Mouse (Mus musculus): Measurements from ENCODE around the gene Brpf3. TPM values are rescaled to one million over a fixed set of nuclear protein-coding genes. Genes with fewer than 3 reads are reported as not detected.
"Not testable (repeated sequence)": the region's sequence is repeated elsewhere in the genome, so short reads cannot be mapped to it uniquely, and the experiment has no call there.

Gene Brpf3
- polyA plus RNA-seq, 1 experiment from 2014 or later = 16.5 TPM

GRCm38 (mm10) chr17:28801474-28802005 lies 650 bp downstream of the Brpf3 start:
- peaks cover 23% of the 10 kb centered on the region for H3K4me1 ChIP-seq
- H3K9ac ChIP-seq = peak overlapping the region; percentile 100
- peak overlapping the region; percentile 99 for H3K27ac ChIP-seq
- WGBS = 2% methylated on average over 19 of the region's 42 CpGs
- no peaks in the 10 kb centered on the region for H3K27me3 ChIP-seq
- H3K9me3 ChIP-seq = no peaks in the 10 kb centered on the region
- peak; percentile 97 for ATAC-seq (ENCODE audit: insufficient number of reproducible peaks, insufficient read depth, low FRiP score, low TSS enrichment)
- H3K4me3 ChIP-seq = peak overlapping the region; percentile 85
- H3K4me2 ChIP-seq (replicated peaks) = peak overlapping the region; percentile 96
- peaks cover 10% of the 10 kb centered on the region for H3K36me3 ChIP-seq

DNA sequence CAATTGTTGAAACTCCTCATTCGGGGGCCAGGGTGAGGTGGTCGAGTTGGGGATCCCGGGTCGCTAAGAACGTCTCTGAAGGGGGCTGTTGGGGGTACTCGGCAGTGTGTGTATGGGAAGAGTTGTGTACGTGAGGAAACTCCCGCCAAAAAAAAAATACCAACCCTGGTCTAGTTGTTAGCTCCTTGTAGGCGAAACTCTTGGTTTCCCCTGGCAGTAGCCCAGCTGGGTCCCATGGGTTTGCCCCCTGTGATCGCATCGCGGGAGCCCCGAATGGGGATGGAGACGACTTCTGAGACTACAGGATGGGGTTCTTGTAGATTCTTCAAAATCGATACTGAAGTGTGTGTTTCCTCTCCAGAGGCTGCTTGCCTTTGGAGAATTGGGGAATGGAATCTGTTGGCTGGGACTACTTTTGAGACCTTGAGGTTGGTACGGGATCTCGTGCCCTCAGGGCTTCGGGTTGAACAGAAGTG lies 1.2 kb downstream of the Brpf3 start:
- no peaks in the 10 kb centered on the region for H3K9me3 ChIP-seq
- peaks cover 15% of the 10 kb centered on the region for H3K36me3 ChIP-seq
- WGBS = 2% methylated on average over 18 of the region's 18 CpGs
- H3K27ac ChIP-seq = peak overlapping the region; percentile 99
- H3K9ac ChIP-seq = peak overlapping the region; percentile 77
- peak overlapping the region; percentile 85 for H3K4me3 ChIP-seq
- H3K27me3 ChIP-seq = no peaks in the 10 kb centered on the region
- H3K4me1 ChIP-seq = peaks cover 23% of the 10 kb centered on the region
- no peak for ATAC-seq (ENCODE audit: insufficient number of reproducible peaks, insufficient read depth, low FRiP score, low TSS enrichment)
- H3K4me2 ChIP-seq (replicated peaks) = peak overlapping the region; percentile 96

DNA sequence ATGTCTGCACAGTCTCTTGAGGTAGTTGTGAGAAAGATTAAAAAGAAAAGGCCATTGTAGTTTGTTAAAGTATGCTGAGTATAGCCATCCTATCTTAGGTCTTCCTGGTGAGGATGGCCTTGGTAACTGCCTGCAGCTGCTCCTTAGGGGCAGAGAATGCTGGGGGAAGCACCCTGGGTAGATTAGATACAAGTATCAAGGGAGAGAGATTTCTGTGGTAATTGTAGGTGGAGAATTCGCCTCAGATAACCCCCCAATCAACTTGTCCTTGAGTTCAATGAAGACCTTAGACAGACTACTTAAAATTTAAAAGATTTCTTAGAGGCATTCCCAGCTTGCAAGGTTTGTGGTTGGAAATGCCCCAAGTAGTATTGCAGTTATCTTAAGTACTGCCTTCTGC lies 2.4 kb downstream of the Brpf3 start:
- H3K36me3 ChIP-seq = peaks cover 25% of the 10 kb centered on the region
- H3K27me3 ChIP-seq = no peaks in the 10 kb centered on the region
- H3K9ac ChIP-seq = no peak overlapping the region
- no peak overlapping the region for H3K4me2 ChIP-seq (replicated peaks)
- H3K27ac ChIP-seq = no peak overlapping the region
- WGBS = 84% methylated on average over 1 of the region's 1 CpGs
- ATAC-seq (ENCODE audit: insufficient number of reproducible peaks, insufficient read depth, low FRiP score, low TSS enrichment) = no peak
- no peaks in the 10 kb centered on the region for H3K9me3 ChIP-seq
- peaks cover 23% of the 10 kb centered on the region for H3K4me1 ChIP-seq
- H3K4me3 ChIP-seq = no peak overlapping the region

- H3K4me1 ChIP-seq = peaks cover 18% of the 10 kb centered on the region
- no peaks in the 10 kb centered on the region for H3K9me3 ChIP-seq
- H3K4me3 ChIP-seq = no peak overlapping the region
- peaks cover 39% of the 10 kb centered on the region for H3K36me3 ChIP-seq
- H3K27me3 ChIP-seq = no peaks in the 10 kb centered on the region
- no peak overlapping the region for H3K4me2 ChIP-seq (replicated peaks)
- 93% methylated on average over 6 of the region's 6 CpGs for WGBS
- H3K27ac ChIP-seq = no peak overlapping the region
- no peak for ATAC-seq (ENCODE audit: insufficient number of reproducible peaks, insufficient read depth, low FRiP score, low TSS enrichment)
- H3K9ac ChIP-seq = no peak overlapping the region
Observed at GRCm38 (mm10) chr17:28804973-28805372, 4.1 kb downstream of the Brpf3 start.

DNA sequence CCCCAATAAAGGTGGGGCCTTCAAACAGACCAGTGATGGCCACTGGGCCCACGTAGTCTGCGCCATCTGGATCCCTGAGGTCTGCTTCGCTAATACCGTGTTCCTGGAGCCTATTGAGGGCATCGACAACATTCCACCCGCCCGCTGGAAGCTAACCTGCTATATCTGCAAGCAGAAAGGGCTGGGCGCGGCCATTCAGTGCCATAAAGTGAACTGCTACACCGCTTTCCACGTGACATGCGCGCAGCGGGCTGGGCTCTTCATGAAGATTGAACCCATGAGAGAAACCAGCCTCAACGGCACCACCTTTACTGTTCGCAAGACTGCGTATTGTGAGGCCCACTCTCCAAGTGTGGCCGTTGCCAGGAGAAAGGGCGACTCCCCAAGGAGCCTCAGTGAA lies 5.9 kb downstream of the Brpf3 start:
- Histone ChIP-seq H3K4me2 (replicated peaks) (no peak overlapping the region), H3K36me3 (peaks cover 53% of the 10 kb centered on the region), H3K9me3 (no peaks in the 10 kb centered on the region), H3K27me3 (no peaks in the 10 kb centered on the region), H3K9ac (no peak overlapping the region), H3K4me3 (no peak overlapping the region), H3K4me1 (peaks cover 13% of the 10 kb centered on the region; the same call in 1 of the 2 replicates), H3K27ac (no peak overlapping the region)
- no peak for ATAC-seq (ENCODE audit: insufficient number of reproducible peaks, insufficient read depth, low FRiP score, low TSS enrichment)
- 95% methylated on average over 19 of the region's 19 CpGs for WGBS

DNA sequence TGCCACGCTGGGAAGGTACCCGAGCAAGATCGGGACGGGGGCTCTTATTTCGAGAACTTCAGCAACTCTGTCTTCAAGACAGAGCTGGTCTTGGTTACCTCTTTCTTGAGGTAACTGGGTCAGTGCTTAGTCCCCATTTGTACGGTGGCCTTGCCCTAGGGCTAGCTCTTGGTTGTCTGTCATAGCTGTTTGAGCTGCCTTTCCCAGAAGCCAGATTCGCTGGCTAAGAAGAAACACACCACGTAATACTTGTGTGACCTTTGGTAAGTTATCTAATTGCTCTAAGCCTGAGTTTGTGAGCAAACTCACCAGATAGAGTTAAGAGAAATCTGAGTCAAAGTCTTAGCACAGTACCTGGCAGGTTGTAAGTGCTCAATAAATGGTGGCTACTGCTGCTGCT lies 7.8 kb downstream of the Brpf3 start:
- H3K36me3 ChIP-seq = peaks cover 66% of the 10 kb centered on the region
- no peak for ATAC-seq (ENCODE audit: insufficient number of reproducible peaks, insufficient read depth, low FRiP score, low TSS enrichment)

GRCm38 (mm10) chr17:28809175-28809831 lies 8.4 kb downstream of the Brpf3 start:
- H3K27ac ChIP-seq = no peak overlapping the region
- H3K27me3 ChIP-seq = no peaks in the 10 kb centered on the region
- no peak overlapping the region for H3K4me3 ChIP-seq
- H3K4me1 ChIP-seq = no peaks in the 10 kb centered on the region
- H3K9ac ChIP-seq = no peak overlapping the region
- no peak overlapping the region for H3K4me2 ChIP-seq (replicated peaks)
- H3K9me3 ChIP-seq = no peaks in the 10 kb centered on the region
- no peak for ATAC-seq (ENCODE audit: insufficient number of reproducible peaks, insufficient read depth, low FRiP score, low TSS enrichment)
- WGBS = 90% methylated on average over 10 of the region's 10 CpGs
- H3K36me3 ChIP-seq = peaks cover 72% of the 10 kb centered on the region

More for the DNA sequence above, 7.8 kb downstream of the Brpf3 start:
- H3K9me3 ChIP-seq = no peaks in the 10 kb centered on the region
- no peak overlapping the region for H3K9ac ChIP-seq
- 94% methylated on average over 8 of the region's 8 CpGs for WGBS
- no peaks in the 10 kb centered on the region for H3K4me1 ChIP-seq
- H3K4me2 ChIP-seq (replicated peaks) = no peak overlapping the region
- no peak overlapping the region for H3K27ac ChIP-seq
- no peak overlapping the region for H3K4me3 ChIP-seq
- H3K27me3 ChIP-seq = no peaks in the 10 kb centered on the region

- WGBS = 95% methylated on average over 10 of the region's 10 CpGs
- H3K27me3 ChIP-seq = no peaks in the 10 kb centered on the region
- no peak overlapping the region for H3K4me2 ChIP-seq (replicated peaks)
- H3K4me1 ChIP-seq = no peaks in the 10 kb centered on the region
- peaks cover 83% of the 10 kb centered on the region for H3K36me3 ChIP-seq
- no peaks in the 10 kb centered on the region for H3K9me3 ChIP-seq
- no peak overlapping the region for H3K27ac ChIP-seq
- H3K4me3 ChIP-seq = no peak overlapping the region
- H3K9ac ChIP-seq = no peak overlapping the region
- ATAC-seq (ENCODE audit: insufficient number of reproducible peaks, insufficient read depth, low FRiP score, low TSS enrichment) = no peak
Observed at GRCm38 (mm10) chr17:28812345-28812744, 11.5 kb downstream of the Brpf3 start.

GRCm38 (mm10) chr17:28814529-28815097 lies 13.7 kb downstream of the Brpf3 start:
- no peaks in the 10 kb centered on the region for H3K27me3 ChIP-seq
- no peak overlapping the region for H3K27ac ChIP-seq
- no peak overlapping the region for H3K4me2 ChIP-seq (replicated peaks)
- no peak overlapping the region for H3K4me3 ChIP-seq
- H3K36me3 ChIP-seq = peaks cover 86% of the 10 kb centered on the region
- H3K4me1 ChIP-seq = no peaks in the 10 kb centered on the region
- ATAC-seq (ENCODE audit: insufficient number of reproducible peaks, insufficient read depth, low FRiP score, low TSS enrichment) = no peak
- no peaks in the 10 kb centered on the region for H3K9me3 ChIP-seq
- H3K9ac ChIP-seq = no peak overlapping the region
- 87% methylated on average over 18 of the region's 18 CpGs for WGBS

DNA sequence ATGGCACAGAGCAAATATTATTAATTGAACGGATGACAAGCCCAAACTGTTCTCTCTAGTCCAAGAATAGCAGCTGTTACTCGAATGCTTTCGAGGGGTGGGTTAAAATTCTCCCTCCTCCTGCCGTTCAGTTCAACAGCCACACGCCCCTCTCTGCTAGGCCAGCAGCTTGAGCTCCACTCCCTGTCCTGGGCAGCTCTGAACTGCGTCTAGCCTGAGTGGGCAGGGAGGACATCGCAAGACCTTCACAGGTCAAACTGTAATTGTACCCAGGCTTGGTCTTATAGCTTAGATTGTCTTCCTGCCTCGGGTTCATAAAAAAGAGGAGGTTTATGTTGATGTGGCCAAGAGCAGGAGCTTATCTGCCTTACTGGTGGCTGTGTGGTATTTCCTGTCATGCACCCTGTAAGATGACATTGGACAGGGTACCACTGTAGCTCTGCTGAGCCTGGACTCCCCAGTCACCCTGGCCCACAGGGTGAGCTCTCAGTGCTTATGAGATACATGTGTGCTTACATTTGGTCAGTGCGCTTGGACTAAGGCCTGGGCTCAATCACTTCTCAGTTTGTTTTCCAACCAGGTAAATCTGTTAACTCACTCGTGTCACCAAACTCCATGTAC lies 14.6 kb downstream of the Brpf3 start:
- 82% methylated on average over 10 of the region's 10 CpGs for WGBS
- Histone ChIP-seq H3K4me1 (no peaks in the 10 kb centered on the region), H3K4me2 (replicated peaks) (no peak overlapping the region), H3K27ac (no peak overlapping the region), H3K9ac (no peak overlapping the region), H3K27me3 (no peaks in the 10 kb centered on the region), H3K4me3 (no peak overlapping the region), H3K36me3 (peaks cover 87% of the 10 kb centered on the region), H3K9me3 (no peaks in the 10 kb centered on the region)
- ATAC-seq (ENCODE audit: insufficient number of reproducible peaks, insufficient read depth, low FRiP score, low TSS enrichment) = no peak

GRCm38 (mm10) chr17:28816326-28816725 lies 15.4 kb downstream of the Brpf3 start:
- H3K27ac ChIP-seq; ATAC-seq (ENCODE audit: insufficient number of reproducible peaks, insufficient read depth, low FRiP score, low TSS enrichment); H3K9me3 ChIP-seq; H3K9ac ChIP-seq; H3K4me1 ChIP-seq; H3K27me3 ChIP-seq; H3K4me3 ChIP-seq; H3K4me2 ChIP-seq (replicated peaks): not testable (repeated sequence)
- H3K36me3 ChIP-seq = peaks cover 87% of the 10 kb centered on the region
- 94% methylated on average over 10 of the region's 10 CpGs for WGBS

Measured in embryonic facial prominence, embryonic 12.5 days (tissue).